Mouse (Mus musculus): Measurements from ENCODE around the gene Nat10. TPM values are rescaled to one million over a fixed set of nuclear protein-coding genes. Genes with fewer than 3 reads are reported as not detected.

Gene Nat10
- total RNA-seq, 2 experiments from 2014 or later: 30.1 to 35.8 TPM

DNA sequence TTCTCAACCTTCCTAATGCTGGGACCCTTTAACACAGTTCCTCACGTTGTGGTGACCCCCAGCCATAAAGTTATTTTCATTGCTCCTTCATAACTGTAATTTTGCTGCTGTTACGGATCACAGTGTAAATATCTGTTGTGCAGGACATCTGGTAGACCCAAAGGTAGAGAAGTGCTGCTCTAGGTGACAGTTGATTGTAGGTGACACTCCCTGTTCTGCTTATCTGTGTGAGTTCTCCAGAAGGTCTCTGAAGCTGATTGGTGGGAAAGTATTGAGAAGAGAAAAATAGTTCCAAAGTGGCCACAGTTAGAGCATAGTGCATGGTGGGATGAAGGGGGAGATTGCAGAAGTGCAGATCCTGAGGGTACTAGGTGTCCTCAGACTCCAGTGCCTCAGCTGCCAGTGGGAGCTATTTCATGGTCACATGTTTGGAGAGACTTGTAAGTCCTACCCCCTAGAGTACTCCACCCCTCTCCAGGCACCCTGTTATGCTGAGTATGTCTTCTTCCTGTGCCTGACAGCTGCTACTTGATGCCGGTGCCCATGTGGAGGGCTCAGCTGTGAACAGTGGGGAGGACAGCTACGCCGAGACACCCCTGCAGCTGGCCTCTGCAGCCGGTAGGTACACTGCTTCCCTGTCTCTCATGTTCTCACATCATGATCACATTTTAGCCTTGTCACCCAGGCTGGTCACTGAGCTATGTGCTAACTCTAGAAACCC is 53.9 kb downstream of the Nat10 start:
- H3K4me3 ChIP-seq: no peak overlapping the region
- TF ChIP-seq CTCF (IDR thresholded peaks at IDR 0.05): no peak
- H3K27ac ChIP-seq: no peak overlapping the region
- no peak for DNase-seq (ENCODE audit: extremely low spot score in 1 of 2, low spot score in 2 of 2)
- intact Hi-C loops (cut with DNase I): no loop called here

DNA sequence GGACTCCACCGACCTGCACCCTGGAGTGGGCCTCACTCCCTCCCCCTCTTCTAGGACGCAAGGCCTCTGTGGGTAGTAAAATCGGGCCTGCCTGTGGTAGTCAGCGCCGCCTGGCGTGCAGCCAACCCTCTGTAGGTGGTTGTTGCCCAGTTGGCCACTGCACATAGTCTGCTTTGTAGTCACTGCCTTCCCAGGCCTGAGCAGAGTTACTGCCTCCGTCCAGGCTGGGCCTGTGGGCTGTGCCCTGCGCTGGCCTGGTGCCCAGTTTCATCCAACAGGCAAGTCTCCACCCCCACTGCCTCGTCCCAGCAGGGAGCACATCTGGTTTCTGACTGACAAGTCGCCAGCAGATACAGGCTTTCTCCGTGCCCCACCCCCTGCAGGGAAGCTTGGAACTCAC is 54.8 kb downstream of the Nat10 start:
- Histone ChIP-seq H3K27ac (no peak overlapping the region), H3K4me3 (no peak overlapping the region)
- no peak for TF ChIP-seq CTCF (IDR thresholded peaks at IDR 0.05)
- DNase-seq (ENCODE audit: extremely low spot score in 1 of 2, low spot score in 2 of 2): peak; percentile 56 to 67
- intact Hi-C loops (cut with DNase I): no loop called here

DNA sequence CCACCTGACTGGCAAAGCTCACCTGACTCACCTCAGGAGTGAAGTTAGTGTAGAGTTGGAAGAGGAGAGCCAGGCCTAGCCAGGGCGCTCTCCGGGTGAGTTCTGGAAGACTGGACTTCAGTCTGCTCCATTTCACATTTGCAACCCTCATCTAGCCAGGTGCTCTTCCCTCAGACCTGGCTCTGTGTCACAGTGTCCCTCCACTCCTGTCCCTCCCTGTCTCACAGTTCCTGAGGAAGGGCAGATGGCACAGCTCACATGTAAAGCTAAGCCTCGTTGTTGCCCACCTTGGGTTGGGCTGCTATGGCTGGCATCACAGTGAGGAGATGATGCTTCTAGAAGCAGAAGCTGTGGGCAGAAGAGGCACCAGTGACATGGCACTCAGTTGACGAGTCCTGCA is 55.2 kb downstream of the Nat10 start:
- intact Hi-C loops (cut with DNase I): no loop called here
- H3K27ac ChIP-seq: no peak overlapping the region
- no peak for DNase-seq (ENCODE audit: extremely low spot score in 1 of 2, low spot score in 2 of 2)
- TF ChIP-seq CTCF (IDR thresholded peaks at IDR 0.05): no peak
- H3K4me3 ChIP-seq: no peak overlapping the region

DNA sequence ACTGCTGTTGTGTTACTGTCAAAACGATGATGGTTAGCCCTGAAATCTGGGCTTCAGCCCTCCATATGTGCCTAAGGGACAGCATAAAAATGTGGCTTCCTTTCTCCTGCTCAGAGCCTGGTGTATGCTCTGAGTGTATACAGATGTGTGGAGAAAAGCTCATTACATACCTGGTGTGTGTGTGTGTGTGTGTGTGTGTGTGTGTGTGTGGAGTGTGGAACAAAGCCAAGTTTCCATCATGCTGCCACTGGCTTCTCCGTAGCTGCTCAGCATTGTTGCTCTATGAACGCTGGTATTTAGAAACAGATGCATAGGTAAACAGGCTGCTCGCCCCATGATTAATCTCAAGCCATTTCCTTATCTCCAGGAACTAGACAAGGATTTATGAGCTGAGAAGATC is 57.2 kb downstream of the Nat10 start:
- TF ChIP-seq CTCF (IDR thresholded peaks at IDR 0.05): no peak
- DNase-seq (ENCODE audit: extremely low spot score in 1 of 2, low spot score in 2 of 2): no peak
- no peak overlapping the region for H3K27ac ChIP-seq
- H3K4me3 ChIP-seq: no peak overlapping the region
- intact Hi-C loops (cut with DNase I): no loop called here

DNA sequence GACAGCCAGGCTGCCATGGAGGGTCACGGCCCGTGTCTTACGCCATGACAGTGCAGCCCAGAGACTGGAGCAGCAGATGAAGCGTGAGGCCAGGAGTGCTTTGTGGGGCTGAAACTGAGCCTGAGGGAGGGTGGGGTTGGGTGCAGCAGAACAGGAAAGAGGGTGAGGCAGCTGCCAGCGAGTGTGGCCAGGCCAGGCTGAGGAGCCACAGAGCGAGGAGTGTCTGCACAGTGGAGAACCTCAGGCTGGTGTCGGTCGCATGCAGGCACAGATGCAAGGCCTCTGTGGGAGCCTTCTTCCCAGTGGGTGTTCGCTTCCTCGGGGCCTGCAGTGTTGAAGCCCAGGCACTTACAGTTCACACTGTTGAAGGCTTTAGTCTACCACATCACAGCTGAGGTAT is 57.7 kb downstream of the Nat10 start:
- no peak overlapping the region for H3K27ac ChIP-seq
- H3K4me3 ChIP-seq: no peak overlapping the region
- intact Hi-C loops (cut with DNase I): no loop called here
- TF ChIP-seq CTCF (IDR thresholded peaks at IDR 0.05): no peak
- DNase-seq (ENCODE audit: extremely low spot score in 1 of 2, low spot score in 2 of 2): no peak

DNA sequence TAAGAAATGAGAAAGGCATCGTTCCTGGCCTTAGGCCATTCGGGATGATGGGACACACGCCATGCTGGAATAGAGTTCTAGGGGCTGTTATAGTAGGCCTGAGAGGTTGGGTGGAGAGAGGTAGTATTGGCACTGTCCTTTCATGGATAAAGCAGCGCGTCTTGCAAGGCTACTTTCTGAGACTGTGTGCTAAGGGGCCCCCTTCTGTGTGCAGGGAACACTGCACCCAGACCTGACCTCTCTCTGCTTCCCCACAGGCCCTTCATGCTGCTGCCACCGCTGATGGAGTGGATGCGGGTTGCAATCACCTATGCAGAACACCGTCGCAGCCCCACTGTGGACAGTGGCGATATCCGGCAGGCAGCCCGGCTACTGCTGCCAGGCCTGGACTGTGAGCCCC is 60.6 kb downstream of the Nat10 start:
- no peak overlapping the region for H3K27ac ChIP-seq
- TF ChIP-seq CTCF (IDR thresholded peaks at IDR 0.05): peak; percentile 38; the same call in 1 of the 2 replicates
- intact Hi-C loops (cut with DNase I): no loop called here
- no peak for DNase-seq (ENCODE audit: extremely low spot score in 1 of 2, low spot score in 2 of 2)
- no peak overlapping the region for H3K4me3 ChIP-seq

DNA sequence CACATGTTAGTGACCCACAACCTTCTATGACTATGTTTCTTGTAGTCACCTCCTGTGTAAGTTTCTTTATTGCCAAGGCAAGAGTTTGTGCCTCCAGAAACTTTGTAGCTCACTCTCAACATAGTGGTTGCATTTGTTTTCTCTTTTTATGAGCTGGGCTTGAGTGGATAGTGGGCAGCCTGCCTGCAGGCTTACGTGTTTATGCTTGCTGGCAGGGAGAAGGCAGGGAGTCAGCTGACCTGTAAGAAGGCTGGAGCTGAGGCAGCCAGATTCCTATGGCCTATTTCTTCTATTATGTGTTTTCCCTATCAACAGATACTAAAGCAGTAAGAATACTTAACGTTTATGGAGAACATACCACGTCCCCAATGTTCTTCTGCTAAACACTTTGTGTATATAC is 64.9 kb downstream of the Nat10 start:
- H3K27ac ChIP-seq: no peak overlapping the region
- intact Hi-C loops (cut with DNase I): no loop called here
- TF ChIP-seq CTCF (IDR thresholded peaks at IDR 0.05): no peak
- DNase-seq (ENCODE audit: extremely low spot score in 1 of 2, low spot score in 2 of 2): no peak
- H3K4me3 ChIP-seq: no peak overlapping the region

DNA sequence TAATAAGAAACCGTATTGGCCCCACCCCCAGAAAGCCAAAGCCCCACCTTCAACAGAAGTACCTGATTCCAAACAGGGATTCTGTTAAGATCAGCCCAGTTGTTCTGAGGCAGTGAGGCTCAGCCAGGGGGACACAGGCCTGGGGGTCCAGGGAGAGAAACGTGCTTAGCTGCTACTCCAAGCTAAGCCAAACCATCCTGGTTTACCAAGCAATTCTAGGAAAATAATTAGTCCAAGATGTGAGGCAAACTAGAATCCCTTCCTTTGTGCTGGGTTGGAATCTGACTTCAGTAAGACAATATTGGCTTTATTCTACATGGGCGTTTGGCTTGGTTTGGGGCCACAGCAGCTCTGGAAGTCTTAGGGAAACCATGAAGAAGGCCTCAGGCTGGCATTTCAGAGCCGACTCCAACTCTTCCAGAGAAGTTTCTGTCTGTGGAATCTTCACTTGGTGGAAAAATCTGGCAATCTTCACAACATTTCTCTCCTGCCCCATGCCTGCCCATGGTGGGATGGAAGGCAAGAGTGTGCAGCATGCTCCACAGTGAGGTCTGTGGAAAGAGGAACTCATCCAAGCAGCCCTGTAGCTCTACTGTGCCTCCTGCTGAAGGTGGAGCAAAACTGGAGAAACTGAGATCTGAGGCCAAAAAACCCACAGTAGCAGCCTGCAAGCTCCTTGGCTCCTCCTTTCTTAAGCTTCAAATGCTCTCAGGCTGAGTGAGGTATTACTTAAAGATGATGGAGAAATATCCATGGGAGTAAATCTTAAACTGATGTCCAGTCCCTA is 66.1 kb downstream of the Nat10 start:
- TF ChIP-seq CTCF (IDR thresholded peaks at IDR 0.05): no peak
- H3K4me3 ChIP-seq: no peak overlapping the region
- H3K27ac ChIP-seq: no peak overlapping the region
- intact Hi-C loops (cut with DNase I): no loop called here
- DNase-seq (ENCODE audit: extremely low spot score in 1 of 2, low spot score in 2 of 2): no peak

DNA sequence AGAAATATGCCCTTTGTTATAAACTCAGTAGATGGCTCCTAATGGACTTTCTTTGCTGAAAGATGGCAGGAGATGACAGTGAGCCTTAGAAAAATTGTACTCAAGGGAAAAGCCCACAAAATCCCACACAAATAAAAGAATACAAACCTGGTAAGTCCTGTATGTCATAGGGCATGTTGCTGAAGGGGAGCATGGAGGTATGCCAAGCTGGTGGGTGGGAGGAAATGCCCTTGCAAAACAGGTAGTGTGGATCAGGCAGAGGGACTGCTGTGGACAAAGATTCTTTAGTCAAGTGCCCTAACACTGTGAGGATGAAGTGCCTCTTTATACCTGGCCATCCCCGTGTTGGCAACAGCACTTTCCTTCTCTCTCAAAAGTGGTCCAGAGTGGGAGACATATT is 68.3 kb downstream of the Nat10 start:
- intact Hi-C loops (cut with DNase I): no loop called here
- no peak for DNase-seq (ENCODE audit: extremely low spot score in 1 of 2, low spot score in 2 of 2)
- no peak for TF ChIP-seq CTCF (IDR thresholded peaks at IDR 0.05)

DNA sequence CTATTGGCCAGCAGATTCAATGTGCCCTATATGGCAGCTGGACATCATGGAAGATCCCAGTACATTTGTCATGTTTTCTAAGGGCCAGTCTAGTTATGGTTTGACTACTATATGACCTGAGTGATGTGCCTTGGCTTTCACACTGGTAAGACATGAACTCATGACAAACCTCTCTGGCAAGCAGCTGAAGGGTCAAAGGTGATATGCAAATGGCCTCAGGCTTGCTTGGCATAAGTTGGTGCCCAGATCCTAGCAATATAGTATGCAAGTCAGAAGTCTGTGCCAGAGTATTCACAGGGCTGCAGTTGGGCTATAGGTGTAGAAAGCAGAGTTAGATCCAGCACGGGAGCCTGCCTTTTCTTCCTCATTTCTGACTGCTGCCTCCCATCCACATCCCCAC is 69.8 kb downstream of the Nat10 start:
- no peak for DNase-seq (ENCODE audit: extremely low spot score in 1 of 2, low spot score in 2 of 2)
- Histone ChIP-seq H3K27ac (no peak overlapping the region), H3K4me3 (no peak overlapping the region)
- TF ChIP-seq CTCF (IDR thresholded peaks at IDR 0.05): no peak
- intact Hi-C loops (cut with DNase I): no loop called here

More for the DNA sequence above, 68.3 kb downstream of the Nat10 start:
- no peak overlapping the region for H3K4me3 ChIP-seq
- no peak overlapping the region for H3K27ac ChIP-seq

DNA sequence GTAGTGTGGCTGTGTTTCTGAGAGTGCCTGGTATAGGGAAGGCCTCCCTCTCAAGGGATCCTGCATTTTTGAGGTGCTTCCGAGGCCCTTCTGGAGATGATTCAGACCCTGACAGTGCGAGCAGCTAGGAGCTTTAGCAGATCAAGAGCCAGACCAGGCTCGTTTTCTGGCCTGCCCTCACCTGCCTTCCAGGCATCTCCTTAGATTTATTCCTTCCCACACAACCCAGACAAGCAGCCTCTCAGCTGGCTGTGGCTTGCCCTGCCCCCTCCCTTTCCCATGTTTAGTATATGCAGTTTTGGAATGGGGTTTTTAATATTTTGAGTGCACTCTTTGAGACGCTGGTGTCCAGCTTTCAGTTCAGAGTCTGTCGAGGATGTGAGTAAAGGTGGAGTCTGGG is 70.2 kb downstream of the Nat10 start:
- DNase-seq (ENCODE audit: extremely low spot score in 1 of 2, low spot score in 2 of 2): no peak
- no peak overlapping the region for H3K4me3 ChIP-seq
- intact Hi-C loops (cut with DNase I): no loop called here
- TF ChIP-seq CTCF (IDR thresholded peaks at IDR 0.05): no peak
- H3K27ac ChIP-seq: no peak overlapping the region

DNA sequence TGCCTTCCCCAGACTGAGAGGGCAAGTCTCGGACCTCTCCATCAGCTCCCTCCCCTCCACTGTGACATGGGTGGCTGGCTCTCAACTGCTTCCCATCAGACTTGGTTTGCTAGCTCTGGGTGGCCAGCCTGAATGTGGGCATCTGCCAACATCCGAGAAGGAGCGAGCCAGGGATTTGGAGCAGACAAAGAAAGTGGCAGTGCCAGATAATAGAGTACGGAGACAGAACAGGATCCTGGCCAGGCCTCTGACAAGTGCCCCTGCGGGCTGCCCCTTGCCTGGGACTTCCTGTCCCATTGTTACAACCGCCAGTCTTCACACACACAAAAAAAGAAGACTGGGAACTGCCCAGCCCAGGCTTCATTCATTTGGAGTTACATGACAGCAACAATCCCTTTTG is 70.6 kb downstream of the Nat10 start:
- TF ChIP-seq CTCF (IDR thresholded peaks at IDR 0.05): no peak

DNA sequence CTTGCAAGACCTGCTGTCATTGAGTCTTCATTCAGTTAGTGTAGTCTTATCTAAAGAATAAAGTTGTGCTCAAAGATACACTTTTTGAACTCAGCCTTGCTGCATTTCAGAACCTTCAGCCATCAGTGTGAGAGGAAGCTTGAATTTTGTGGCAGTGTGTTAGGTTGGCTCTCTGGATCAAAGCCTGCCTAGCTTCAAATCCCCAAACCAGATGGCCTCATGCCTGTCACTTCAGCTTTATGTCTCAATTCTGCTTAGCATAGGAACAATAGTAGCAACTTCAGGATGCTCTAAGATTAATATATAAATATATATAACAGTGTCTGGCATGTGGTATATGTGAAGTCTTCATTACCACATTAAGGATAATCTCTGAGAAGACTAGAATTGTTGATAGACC is 73.2 kb downstream of the Nat10 start:
- no peak for DNase-seq (ENCODE audit: extremely low spot score in 1 of 2, low spot score in 2 of 2)
- no peak overlapping the region for H3K4me3 ChIP-seq
- intact Hi-C loops (cut with DNase I): no loop called here
- no peak overlapping the region for H3K27ac ChIP-seq
- no peak for TF ChIP-seq CTCF (IDR thresholded peaks at IDR 0.05)

More for the DNA sequence above, 70.6 kb downstream of the Nat10 start:
- peak in 1 of 2 experiments; percentile 35 for DNase-seq (ENCODE audit: extremely low spot score in 1 of 2, low spot score in 2 of 2)
- Histone ChIP-seq H3K27ac (no peak overlapping the region), H3K4me3 (no peak overlapping the region)
- intact Hi-C loops (cut with DNase I): no loop called here
